Mouse (Mus musculus) gastrocnemius, postnatal 10 days (tissue): Measurements from ENCODE around the gene Kctd10. TPM values are rescaled to one million over a fixed set of nuclear protein-coding genes. Genes with fewer than 3 reads are reported as not detected.

Experiments
- DNase-seq: peaks from one replicate; pipeline ENCODE4 v3.0.0; 2021; ENCODE audit warnings: mixed read lengths
- total RNA-seq, 2 experiments: library from RNA; stranded (reverse); gene quantifications; 2 replicates each; pipeline ENCODE4 v1.2.3; 2021

The Kctd10 gene
- total RNA-seq, 2 experiments from 2014 or later, result 28.3 to 30.8 TPM

- no peak for DNase-seq
Measured at GRCm38 (mm10) chr5:114379763-114380162, 545 bp downstream of the Kctd10 start.

- no peak for DNase-seq
Measured at GRCm38 (mm10) chr5:114378936-114379335, 1.4 kb downstream of the Kctd10 start.

GRCm38 (mm10) chr5:114378177-114378920 lies 2.0 kb downstream of the Kctd10 start:
- DNase-seq, result no peak

GRCm38 (mm10) chr5:114374409-114375213 lies 5.7 kb downstream of the Kctd10 start:
- DNase-seq, result no peak

GRCm38 (mm10) chr5:114373581-114373980 lies 6.7 kb downstream of the Kctd10 start:
- no peak for DNase-seq

- peak; percentile 36 for DNase-seq
Measured at GRCm38 (mm10) chr5:114373174-114373573, 7.1 kb downstream of the Kctd10 start.

GRCm38 (mm10) chr5:114372565-114372964 lies 7.7 kb downstream of the Kctd10 start:
- DNase-seq, result no peak

GRCm38 (mm10) chr5:114371731-114372473 lies 8.4 kb downstream of the Kctd10 start:
- no peak for DNase-seq

- no peak for DNase-seq
Measured at GRCm38 (mm10) chr5:114371331-114371730, 9.0 kb downstream of the Kctd10 start.

- no peak for DNase-seq
Measured at GRCm38 (mm10) chr5:114370371-114370776, 9.9 kb downstream of the Kctd10 start.

- no peak for DNase-seq
Measured at GRCm38 (mm10) chr5:114369921-114370320, 10.4 kb downstream of the Kctd10 start.

- no peak for DNase-seq
Measured at GRCm38 (mm10) chr5:114368803-114369496, 11.4 kb downstream of the Kctd10 start.

- DNase-seq, result no peak
Measured at GRCm38 (mm10) chr5:114368121-114368520, 12.2 kb downstream of the Kctd10 start.

GRCm38 (mm10) chr5:114365043-114365752 lies 15.1 kb downstream of the Kctd10 start:
- DNase-seq, result no peak

GRCm38 (mm10) chr5:114360968-114361367 lies 19.3 kb downstream of the Kctd10 start:
- no peak for DNase-seq

GRCm38 (mm10) chr5:114359586-114359985 lies 20.7 kb downstream of the Kctd10 start:
- no peak for DNase-seq

- no peak for DNase-seq
Measured at GRCm38 (mm10) chr5:114358833-114359232, 21.5 kb downstream of the Kctd10 start.

- DNase-seq, result no peak
Measured at GRCm38 (mm10) chr5:114356936-114357751, 23.2 kb downstream of the Kctd10 start.

GRCm38 (mm10) chr5:114356250-114356935 lies 23.9 kb downstream of the Kctd10 start:
- DNase-seq, result peak; percentile 68

- no peak for DNase-seq
Measured at GRCm38 (mm10) chr5:114351490-114351889, 28.8 kb downstream of the Kctd10 start.
